Mouse (Mus musculus): ENCODE measurements around the gene Huwe1.

The Huwe1 gene

DNA sequence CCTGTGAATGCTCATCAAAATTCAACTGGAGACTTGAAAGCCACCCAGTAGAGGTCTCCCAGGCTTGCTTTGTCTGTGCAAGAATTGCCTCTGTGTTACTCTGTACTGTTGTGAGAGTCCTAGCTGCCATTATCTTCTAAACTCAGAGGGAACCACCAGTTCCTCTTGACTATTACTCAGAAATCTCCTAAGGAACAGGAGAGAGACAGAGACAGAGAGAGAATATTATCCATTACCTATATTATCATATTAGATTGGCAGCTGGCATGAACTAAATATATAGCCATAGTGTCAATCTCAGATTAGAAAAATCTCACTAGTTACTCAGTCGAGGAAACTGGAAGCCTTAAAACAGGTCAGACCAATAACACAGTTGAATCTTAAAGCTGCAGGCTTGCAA lies 149.6 kb downstream of the Huwe1 start:
- intact Hi-C loops (cut with DNase I): no loop called here

DNA sequence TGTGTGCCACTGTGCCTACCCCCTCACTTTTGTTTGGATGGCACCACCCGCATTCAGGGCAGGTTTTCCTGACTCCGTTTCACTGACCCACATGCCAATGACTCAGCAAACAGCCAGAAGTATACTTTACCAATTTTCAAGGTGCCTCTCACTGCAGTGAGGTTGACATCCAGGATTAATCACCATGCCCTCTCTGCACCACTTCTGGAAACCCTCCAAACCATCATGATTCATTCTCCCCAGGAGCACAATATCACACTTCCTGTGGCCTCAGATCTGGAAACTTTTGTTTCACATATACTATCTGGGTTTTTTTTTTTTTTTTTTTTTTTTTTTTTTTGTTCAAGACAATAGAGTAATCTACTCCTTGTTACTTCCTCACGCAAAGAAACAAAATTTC lies 150.6 kb downstream of the Huwe1 start:
- intact Hi-C loops (cut with DNase I): no loop called here

Small RNA genes lying within 50 kb of the gene (microRNA-seq; reads per million reads assigned to microRNA genes)
- gene Mir3113 (0 to 0.12 reads per million in 2 experiments), gene Mir98 (9,303 to 10,448 reads per million in 2 experiments), gene Mirlet7f-2 (8,523 to 9,946 reads per million in 2 experiments)

Measured in adrenal gland (tissue).